Mouse (Mus musculus): ENCODE data around the gene Dpm3. TPM values are rescaled to one million over a fixed set of nuclear protein-coding genes. Genes with fewer than 3 reads are reported as not detected.

Dpm3 gene
- polyA plus RNA-seq, 1 experiment: 222 TPM

DNA sequence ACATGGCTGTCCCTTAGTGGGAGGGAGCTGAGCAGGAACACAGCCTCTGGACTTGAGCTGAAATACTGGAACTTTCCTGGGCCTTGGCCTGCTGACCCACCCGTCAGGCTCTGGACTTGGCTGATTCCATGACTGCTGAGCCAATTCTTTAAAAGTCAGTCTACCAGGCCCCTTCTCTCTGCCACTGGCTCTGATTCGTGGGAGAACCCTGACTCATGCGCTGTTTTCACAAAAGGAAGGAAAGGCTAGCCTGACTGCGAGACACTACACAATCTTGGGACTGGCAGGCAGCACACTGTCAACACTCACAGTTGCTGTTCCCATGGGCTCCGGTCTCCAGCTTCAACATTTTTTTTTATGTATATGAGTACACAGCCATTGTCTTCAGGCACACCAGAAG lies 3.0 kb upstream of the Dpm3 start:
- H3ac ChIP-seq (ENCODE audit: control insufficient read depth, insufficient read length): no peak overlapping the region
- no peaks in the 10 kb centered on the region for H3K27me3 ChIP-seq (ENCODE audit: control insufficient read depth, insufficient read depth, insufficient read length)
- TF ChIP-seq MYOG (IDR thresholded peaks at IDR 0.05; ENCODE audit: control insufficient read depth in 1 of 3, insufficient read depth in 1 of 3, insufficient read length in 2 of 3, low read depth in 2 of 3) (no peak), TCF12 (IDR thresholded peaks at IDR 0.05; ENCODE audit: insufficient read depth, poor library complexity, severe bottlenecking) (no peak), TCF3 (IDR thresholded peaks at IDR 0.05; ENCODE audit: insufficient read length, low read depth) (no peak), E2F4 (IDR thresholded peaks at IDR 0.05; ENCODE audit: insufficient read depth) (no peak), CEBPB (IDR thresholded peaks at IDR 0.05; ENCODE audit: insufficient read depth, poor library complexity, severe bottlenecking) (no peak), REST (IDR thresholded peaks at IDR 0.05; ENCODE audit: insufficient read depth, insufficient read length) (no peak), USF1 (IDR thresholded peaks at IDR 0.05; ENCODE audit: low read depth) (no peak), MAX (IDR thresholded peaks at IDR 0.05; ENCODE audit: low read depth) (no peak), SRF (IDR thresholded peaks at IDR 0.05; ENCODE audit: control insufficient read depth, insufficient read length, low read depth) (no peak), POLR2A (IDR thresholded peaks at IDR 0.05; ENCODE audit: insufficient read length, low read depth) (no peak), POLR2AphosphoS2 (IDR thresholded peaks at IDR 0.05; ENCODE audit: insufficient read length, low read depth) (no peak), MYOD1 (IDR thresholded peaks at IDR 0.05; ENCODE audit: control insufficient read depth in 1 of 3, insufficient read length in 2 of 3, low read depth in 2 of 3) (no peak)
- no peaks in the 10 kb centered on the region for H3K36me3 ChIP-seq (ENCODE audit: control insufficient read depth, insufficient read depth)
- no peaks in the 10 kb centered on the region for H3K79me2 ChIP-seq (ENCODE audit: control insufficient read depth, insufficient read depth)
- H3K4me2 ChIP-seq (ENCODE audit: low read depth): no peak overlapping the region
- no peak overlapping the region for H3K4me3 ChIP-seq

DNA sequence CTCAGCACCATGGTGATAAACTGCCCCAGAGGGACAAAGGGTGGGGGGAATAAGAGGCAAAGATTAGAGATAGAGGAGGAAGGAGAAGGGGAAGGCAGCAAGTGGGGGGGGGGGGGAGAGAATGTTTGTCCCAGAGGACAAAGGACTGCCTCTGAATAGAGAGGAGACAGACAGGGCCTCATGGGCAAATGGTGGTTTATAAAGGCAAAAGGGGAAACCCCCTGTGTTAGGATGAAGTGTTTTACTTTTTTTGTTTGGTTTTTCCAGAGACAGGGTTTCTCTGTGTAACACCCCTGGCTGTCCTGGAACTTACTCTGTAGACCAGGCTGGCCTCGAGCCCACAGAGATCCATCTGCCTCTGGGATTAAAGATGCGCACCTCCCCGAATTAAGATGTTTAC lies 1.1 kb downstream of the Dpm3 start:
- H3K4me2 ChIP-seq (ENCODE audit: low read depth): no peak overlapping the region
- H3ac ChIP-seq (ENCODE audit: control insufficient read depth, insufficient read length): no peak overlapping the region
- no peak overlapping the region for H3K4me3 ChIP-seq
- no peaks in the 10 kb centered on the region for H3K27me3 ChIP-seq (ENCODE audit: control insufficient read depth, insufficient read depth, insufficient read length)
- no peaks in the 10 kb centered on the region for H3K36me3 ChIP-seq (ENCODE audit: control insufficient read depth, insufficient read depth)
- no peak for TF ChIP-seq SRF (IDR thresholded peaks at IDR 0.05; ENCODE audit: control insufficient read depth, insufficient read length, low read depth)
- TF ChIP-seq TCF12 (IDR thresholded peaks at IDR 0.05; ENCODE audit: insufficient read depth, poor library complexity, severe bottlenecking): no peak
- TF ChIP-seq USF1 (IDR thresholded peaks at IDR 0.05; ENCODE audit: low read depth): no peak
- TF ChIP-seq MYOD1 (IDR thresholded peaks at IDR 0.05; ENCODE audit: control insufficient read depth in 1 of 3, insufficient read length in 2 of 3, low read depth in 2 of 3): no peak
- TF ChIP-seq POLR2A (IDR thresholded peaks at IDR 0.05; ENCODE audit: insufficient read length, low read depth): no peak
- TF ChIP-seq MAX (IDR thresholded peaks at IDR 0.05; ENCODE audit: low read depth): no peak
- no peak for TF ChIP-seq REST (IDR thresholded peaks at IDR 0.05; ENCODE audit: insufficient read depth, insufficient read length)
- TF ChIP-seq CEBPB (IDR thresholded peaks at IDR 0.05; ENCODE audit: insufficient read depth, poor library complexity, severe bottlenecking): no peak
- no peak for TF ChIP-seq MYOG (IDR thresholded peaks at IDR 0.05; ENCODE audit: control insufficient read depth in 1 of 3, insufficient read depth in 1 of 3, insufficient read length in 2 of 3, low read depth in 2 of 3)
- no peak for TF ChIP-seq E2F4 (IDR thresholded peaks at IDR 0.05; ENCODE audit: insufficient read depth)
- TF ChIP-seq TCF3 (IDR thresholded peaks at IDR 0.05; ENCODE audit: insufficient read length, low read depth): no peak
- no peaks in the 10 kb centered on the region for H3K79me2 ChIP-seq (ENCODE audit: control insufficient read depth, insufficient read depth)

DNA sequence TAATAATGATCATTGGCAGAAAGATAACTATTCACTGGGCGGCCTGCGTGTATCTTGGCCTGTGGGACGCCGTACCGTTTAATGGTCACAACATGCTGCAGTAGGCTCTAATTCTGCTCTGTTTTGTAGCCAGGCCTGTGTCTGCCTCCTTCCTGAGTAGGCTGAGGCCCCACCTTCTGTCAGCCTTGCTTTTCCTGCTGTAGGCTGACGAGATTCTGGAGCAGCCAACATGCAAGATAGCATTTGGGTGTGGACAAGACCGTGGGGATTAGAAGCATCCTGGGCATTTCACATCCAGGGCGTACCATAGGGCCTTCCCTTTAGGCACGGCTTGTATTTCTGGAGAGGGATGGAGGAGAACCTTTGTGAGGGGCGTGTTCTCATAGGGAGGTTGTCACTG lies 3.3 kb downstream of the Dpm3 start:
- Histone ChIP-seq H3K27me3 (ENCODE audit: control insufficient read depth, insufficient read depth, insufficient read length) (no peaks in the 10 kb centered on the region), H3ac (ENCODE audit: control insufficient read depth, insufficient read length) (no peak overlapping the region), H3K79me2 (ENCODE audit: control insufficient read depth, insufficient read depth) (peaks cover 6% of the 10 kb centered on the region), H3K4me2 (ENCODE audit: low read depth) (no peak overlapping the region), H3K36me3 (ENCODE audit: control insufficient read depth, insufficient read depth) (no peaks in the 10 kb centered on the region), H3K4me3 (no peak overlapping the region)
- TF ChIP-seq E2F4 (IDR thresholded peaks at IDR 0.05; ENCODE audit: insufficient read depth): no peak
- TF ChIP-seq MAX (IDR thresholded peaks at IDR 0.05; ENCODE audit: low read depth): no peak
- no peak for TF ChIP-seq SRF (IDR thresholded peaks at IDR 0.05; ENCODE audit: control insufficient read depth, insufficient read length, low read depth)
- no peak for TF ChIP-seq POLR2A (IDR thresholded peaks at IDR 0.05; ENCODE audit: insufficient read length, low read depth)
- no peak for TF ChIP-seq TCF12 (IDR thresholded peaks at IDR 0.05; ENCODE audit: insufficient read depth, poor library complexity, severe bottlenecking)
- no peak for TF ChIP-seq MYOD1 (IDR thresholded peaks at IDR 0.05; ENCODE audit: control insufficient read depth in 1 of 3, insufficient read length in 2 of 3, low read depth in 2 of 3)
- no peak for TF ChIP-seq TCF3 (IDR thresholded peaks at IDR 0.05; ENCODE audit: insufficient read length, low read depth)
- TF ChIP-seq REST (IDR thresholded peaks at IDR 0.05; ENCODE audit: insufficient read depth, insufficient read length): no peak
- TF ChIP-seq MYOG (IDR thresholded peaks at IDR 0.05; ENCODE audit: control insufficient read depth in 1 of 3, insufficient read depth in 1 of 3, insufficient read length in 2 of 3, low read depth in 2 of 3): no peak
- no peak for TF ChIP-seq POLR2AphosphoS2 (IDR thresholded peaks at IDR 0.05; ENCODE audit: insufficient read length, low read depth)

DNA sequence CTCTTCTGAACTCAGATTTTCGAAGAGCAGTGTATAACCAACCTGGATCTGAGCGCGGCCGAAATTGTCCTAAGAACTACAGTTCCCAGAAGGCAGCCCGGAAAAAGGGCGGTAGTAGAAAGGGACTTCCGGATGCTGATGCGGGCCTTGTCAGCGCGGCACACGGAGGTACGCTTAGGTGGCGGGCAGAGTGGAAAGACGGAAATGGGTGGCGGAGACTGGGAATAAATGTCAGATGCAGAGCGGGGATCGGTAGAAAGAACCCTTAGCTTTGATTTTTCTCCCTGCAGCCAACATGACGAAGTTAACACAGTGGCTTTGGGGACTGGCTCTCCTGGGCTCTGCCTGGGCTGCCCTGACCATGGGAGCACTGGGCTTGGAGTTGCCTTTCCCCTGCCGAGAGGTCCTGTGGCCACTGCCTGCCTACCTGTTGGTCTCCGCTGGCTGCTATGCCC lies 7.3 kb downstream of the Dpm3 start:
- H3ac ChIP-seq (ENCODE audit: control insufficient read depth, insufficient read length): peak overlapping the region; percentile 37
- peak overlapping the region; percentile 68 for H3K4me3 ChIP-seq
- TF ChIP-seq POLR2A (IDR thresholded peaks at IDR 0.05; ENCODE audit: insufficient read length, low read depth) (peak; percentile 79), CEBPB (IDR thresholded peaks at IDR 0.05; ENCODE audit: insufficient read depth, poor library complexity, severe bottlenecking) (no peak), POLR2AphosphoS2 (IDR thresholded peaks at IDR 0.05; ENCODE audit: insufficient read length, low read depth) (peak; percentile 86)
- peaks cover 19% of the 10 kb centered on the region for H3K79me2 ChIP-seq (ENCODE audit: control insufficient read depth, insufficient read depth)
- no peaks in the 10 kb centered on the region for H3K36me3 ChIP-seq (ENCODE audit: control insufficient read depth, insufficient read depth)
- no peaks in the 10 kb centered on the region for H3K27me3 ChIP-seq (ENCODE audit: control insufficient read depth, insufficient read depth, insufficient read length)
- H3K4me2 ChIP-seq (ENCODE audit: low read depth): peak overlapping the region; percentile 93

DNA sequence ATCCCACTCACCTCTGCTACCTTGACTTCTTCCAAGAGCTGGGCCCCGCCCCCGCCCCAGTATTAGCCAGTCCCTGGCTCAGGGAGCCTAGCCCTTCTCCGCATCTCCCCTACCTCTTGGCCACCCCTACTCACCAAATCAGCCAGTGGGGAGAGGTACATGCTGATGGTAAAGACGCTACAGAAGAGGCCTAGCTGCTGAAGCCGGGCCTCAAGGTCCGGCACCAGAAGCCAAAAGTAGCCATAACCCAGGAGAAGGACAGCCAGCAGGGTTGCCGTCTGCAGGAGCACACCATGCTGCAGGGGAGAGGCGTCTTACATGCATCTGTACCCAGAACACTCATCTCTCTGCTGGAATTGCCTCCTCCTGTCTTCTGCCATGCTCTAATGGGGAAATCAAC lies 9.8 kb downstream of the Dpm3 start:
- Histone ChIP-seq H3K36me3 (ENCODE audit: control insufficient read depth, insufficient read depth) (no peaks in the 10 kb centered on the region), H3K4me2 (ENCODE audit: low read depth) (peak overlapping the region; percentile 96), H3K4me3 (peak overlapping the region; percentile 55), H3K79me2 (ENCODE audit: control insufficient read depth, insufficient read depth) (peaks cover 19% of the 10 kb centered on the region), H3K27me3 (ENCODE audit: control insufficient read depth, insufficient read depth, insufficient read length) (no peaks in the 10 kb centered on the region), H3ac (ENCODE audit: control insufficient read depth, insufficient read length) (no peak overlapping the region)
- no peak for TF ChIP-seq USF1 (IDR thresholded peaks at IDR 0.05; ENCODE audit: low read depth)
- no peak for TF ChIP-seq TCF12 (IDR thresholded peaks at IDR 0.05; ENCODE audit: insufficient read depth, poor library complexity, severe bottlenecking)
- TF ChIP-seq MYOG (IDR thresholded peaks at IDR 0.05; ENCODE audit: control insufficient read depth in 1 of 3, insufficient read depth in 1 of 3, insufficient read length in 2 of 3, low read depth in 2 of 3): no peak
